Mouse (Mus musculus): ENCODE data around the gene Rpe.

Gene Rpe

DNA sequence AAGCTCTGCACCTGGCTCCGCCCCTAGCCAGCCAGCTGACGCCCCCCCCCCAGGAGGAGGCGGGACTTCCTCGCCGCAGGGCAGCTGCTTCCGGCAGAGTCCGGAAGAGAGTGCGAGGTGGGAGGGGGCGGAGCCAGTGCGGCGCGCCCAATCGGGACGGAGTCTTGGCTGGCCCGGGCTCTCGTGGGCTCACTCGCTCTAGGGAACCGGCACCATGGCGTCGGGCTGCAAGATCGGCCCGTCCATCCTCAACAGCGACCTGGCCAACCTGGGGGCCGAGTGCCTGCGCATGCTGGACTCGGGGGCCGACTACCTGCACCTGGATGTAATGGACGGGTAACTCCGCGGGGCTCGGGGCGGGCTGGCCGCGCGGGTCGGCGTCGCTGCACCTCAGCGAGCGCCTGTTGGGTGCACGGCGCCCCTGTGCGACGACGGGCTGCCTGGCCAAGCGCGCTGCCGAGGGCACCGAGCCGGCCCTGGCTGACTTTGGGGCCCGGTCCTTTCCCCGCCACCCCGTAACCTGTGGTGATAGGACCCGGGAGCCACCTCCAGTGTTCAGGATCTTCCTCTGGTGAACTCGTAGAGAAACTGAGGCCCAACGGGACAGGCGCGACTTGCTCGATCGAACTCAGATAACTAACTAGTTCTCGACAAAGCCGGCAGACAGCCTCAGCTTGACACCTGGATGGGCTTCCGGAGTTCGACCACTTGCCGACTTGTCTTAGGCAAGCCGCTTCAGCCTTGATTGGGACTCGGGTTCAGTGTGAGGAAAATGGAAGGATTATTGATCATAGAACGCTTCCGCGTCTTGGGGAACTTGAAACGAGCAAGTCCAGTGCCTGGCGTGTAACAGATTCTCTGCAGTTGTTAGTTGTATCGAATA is at the start of gene Rpe:
Gene Rpe, plus strand, starts transcription at position 139 of the 883 bp plus-strand sequence.
- DNase-seq (ENCODE audit: low read depth, low spot score) = peak; percentile 95

DNA sequence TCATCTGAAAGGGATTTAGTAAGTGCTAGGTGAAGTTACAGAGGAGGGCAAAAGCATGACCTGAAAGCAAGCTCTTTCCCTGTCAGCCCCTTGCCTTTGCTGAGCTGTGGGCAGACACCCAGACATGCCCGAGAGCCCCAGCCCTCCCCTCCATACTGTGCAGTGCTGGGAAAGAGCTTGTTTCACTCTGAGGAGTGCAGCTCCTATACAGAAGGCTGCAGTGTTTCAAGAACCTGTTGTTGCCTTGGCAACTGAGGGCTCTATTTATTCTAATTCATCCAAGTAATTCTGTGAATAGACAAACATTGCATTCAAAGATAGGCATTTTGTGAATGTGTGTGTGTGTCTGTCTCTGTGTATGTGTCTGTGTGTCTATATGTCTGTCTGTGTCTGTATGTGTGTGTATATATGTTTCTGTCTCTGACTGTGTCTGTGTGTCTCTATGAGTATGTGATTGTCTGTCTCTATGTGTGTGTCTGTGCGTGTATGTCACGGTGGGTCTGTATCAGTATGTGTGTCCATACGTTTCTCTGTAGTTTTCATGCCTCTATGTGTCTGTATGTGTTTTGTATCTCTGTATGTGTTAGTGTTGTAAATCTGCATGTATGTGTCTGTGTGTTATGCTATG is 45.4 kb upstream of the Rpe start:
- DNase-seq (ENCODE audit: low read depth, low spot score) = no peak

DNA sequence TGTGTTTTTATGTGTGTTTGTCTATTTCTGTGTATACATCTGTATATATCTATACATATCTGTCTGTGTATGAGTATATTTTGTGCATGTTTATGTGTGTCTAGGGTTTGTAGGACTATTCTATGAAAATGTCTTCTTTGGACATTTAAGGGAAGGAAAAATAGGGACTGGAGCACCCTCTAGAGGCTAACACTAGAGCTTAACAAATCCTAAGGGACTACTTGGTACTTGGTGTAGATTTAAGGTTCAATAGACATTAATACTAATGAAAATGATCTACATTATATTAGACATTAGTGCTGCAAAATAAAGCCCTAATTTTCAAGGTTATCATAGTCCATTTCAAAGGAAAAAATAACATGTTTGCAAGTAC is 44.9 kb upstream of the Rpe start:
- DNase-seq (ENCODE audit: low read depth, low spot score) = peak; percentile 41

DNA sequence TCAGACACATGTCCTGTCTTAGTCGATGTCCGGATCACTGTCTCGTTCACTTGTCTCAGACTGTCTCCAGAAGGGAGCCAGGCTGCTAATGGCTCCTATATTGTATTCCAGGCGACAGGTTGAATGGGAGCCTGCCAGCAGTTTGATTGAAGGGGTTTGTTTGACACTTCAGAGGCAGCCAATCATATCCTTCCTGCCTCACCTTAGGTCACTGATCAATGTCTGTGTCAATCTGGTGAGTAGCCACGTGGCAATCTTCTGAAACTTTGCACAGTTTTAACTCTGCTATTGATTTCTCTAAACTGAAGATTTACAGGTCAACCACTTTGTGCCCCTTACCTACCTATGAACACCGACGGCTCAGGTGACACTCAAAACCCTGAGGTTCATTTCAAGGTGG is 29.2 kb upstream of the Rpe start:
- no peak for DNase-seq (ENCODE audit: low read depth, low spot score)

DNA sequence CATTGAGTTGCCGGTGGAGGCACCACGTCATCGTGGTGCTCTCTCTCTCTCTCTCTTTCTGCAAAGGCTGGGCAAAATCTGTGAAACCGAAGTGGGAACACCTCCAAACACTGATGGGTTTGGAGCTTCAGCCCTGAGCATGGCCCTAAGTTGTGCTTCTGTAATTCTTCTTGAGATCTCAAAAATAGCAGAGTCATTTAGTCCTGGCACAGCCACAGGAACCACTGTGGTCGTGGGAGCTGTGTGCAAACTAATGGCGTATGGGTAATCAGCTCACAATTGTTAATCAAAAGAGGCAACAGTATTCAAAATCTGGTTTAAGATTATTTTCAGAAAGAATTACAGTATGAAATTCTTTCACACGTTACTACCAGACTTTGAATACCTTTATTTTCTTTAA is 27.8 kb upstream of the Rpe start:
- no peak for DNase-seq (ENCODE audit: low read depth, low spot score)

DNA sequence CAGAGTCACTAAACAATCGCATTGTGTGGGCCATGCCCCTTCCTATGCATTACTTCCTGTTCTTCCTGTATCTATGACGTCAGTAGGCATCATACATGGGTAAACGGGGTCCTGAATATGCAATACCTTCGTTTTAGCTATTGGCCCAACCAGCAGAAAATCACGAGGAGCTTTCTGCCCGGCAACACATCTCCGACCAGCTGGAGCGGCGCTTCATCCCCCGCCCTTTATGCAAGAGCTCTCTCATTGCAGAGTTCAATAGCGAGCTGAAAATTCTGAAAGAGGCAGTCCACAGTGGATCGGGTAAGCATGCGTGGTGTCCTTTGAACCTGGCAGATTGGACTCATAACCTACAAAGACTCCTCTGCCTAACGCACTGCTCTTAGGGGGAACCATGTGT is 22.7 kb upstream of the Rpe start:
- DNase-seq (ENCODE audit: low read depth, low spot score) = no peak

DNA sequence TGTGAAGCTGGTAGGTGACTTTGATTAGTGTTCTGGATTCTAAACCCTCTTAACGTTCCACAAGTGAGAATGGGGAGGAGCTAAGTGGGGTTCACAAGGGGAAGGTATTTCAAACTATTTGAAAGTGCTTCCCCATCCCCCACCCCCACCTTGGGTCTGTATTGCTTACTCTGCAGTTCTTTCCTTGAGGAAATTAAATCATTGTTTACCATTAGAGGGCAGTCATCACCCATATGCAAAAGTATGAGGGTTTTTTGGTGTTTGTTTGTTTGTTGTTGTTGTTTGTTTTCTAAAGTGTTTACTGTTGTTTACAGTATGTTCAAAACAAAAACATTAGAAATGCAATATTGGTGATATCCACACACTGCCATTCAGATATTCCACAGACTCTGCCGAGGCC is 22.0 kb upstream of the Rpe start:
- no peak for DNase-seq (ENCODE audit: low read depth, low spot score)

DNA sequence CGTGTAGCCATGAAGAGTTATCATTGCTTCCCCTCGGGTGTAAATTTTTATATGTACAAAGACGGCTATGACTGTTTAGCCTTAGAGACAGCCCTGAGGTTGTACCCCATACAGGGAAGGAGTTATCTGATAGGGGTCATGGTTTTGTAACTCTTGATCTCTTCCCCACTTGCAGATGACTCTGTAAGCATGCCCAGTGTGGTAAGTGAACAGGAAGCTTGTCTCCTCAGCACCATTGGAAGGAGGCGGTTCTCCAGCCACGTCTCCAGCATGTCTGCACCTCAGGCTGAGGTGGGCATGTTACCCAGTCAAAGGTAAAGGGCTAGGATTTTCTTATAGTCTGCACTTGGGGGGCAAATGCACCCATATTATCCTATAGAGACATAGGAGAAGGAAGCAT is 17.7 kb upstream of the Rpe start:
- DNase-seq (ENCODE audit: low read depth, low spot score) = no peak

DNA sequence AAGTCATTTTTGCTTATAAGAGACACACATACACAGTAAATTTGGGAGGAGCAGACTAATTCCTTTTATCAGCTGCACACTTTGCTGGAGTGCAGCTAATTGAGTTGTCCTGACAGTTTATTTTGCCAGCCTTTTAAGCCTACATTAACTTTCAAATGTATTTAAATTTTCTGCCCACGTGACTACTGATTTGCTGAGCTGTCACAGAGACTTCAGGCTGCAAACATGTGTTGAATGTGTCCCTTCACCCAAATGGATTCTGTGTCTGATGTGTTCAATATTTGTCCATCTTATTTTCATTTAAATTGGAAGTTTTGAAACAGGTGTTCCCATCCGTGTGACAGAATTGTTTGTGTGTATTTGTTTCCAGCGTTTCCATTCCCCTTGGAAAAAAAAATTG is 8.9 kb upstream of the Rpe start:
- no peak for DNase-seq (ENCODE audit: low read depth, low spot score)

DNA sequence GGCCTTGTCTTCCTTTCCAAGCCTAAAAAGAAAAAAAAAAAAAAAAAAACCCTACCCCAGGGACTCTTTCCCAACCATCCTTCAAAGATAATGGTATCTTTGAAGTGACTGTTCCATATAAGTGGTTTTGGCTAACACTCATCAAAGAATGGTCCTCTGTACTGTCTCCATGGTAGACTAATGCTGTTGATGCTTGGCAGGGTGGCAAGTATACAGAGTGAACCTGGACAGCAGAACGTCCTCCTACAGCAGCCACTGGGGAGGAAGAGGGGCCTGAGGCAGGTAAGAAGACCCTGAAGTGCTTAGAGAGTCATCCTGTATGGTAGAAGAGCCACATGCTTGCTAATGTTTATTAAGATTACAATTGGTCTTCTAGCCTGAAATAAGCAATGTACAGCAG is 8.3 kb upstream of the Rpe start:
- DNase-seq (ENCODE audit: low read depth, low spot score) = no peak

DNA sequence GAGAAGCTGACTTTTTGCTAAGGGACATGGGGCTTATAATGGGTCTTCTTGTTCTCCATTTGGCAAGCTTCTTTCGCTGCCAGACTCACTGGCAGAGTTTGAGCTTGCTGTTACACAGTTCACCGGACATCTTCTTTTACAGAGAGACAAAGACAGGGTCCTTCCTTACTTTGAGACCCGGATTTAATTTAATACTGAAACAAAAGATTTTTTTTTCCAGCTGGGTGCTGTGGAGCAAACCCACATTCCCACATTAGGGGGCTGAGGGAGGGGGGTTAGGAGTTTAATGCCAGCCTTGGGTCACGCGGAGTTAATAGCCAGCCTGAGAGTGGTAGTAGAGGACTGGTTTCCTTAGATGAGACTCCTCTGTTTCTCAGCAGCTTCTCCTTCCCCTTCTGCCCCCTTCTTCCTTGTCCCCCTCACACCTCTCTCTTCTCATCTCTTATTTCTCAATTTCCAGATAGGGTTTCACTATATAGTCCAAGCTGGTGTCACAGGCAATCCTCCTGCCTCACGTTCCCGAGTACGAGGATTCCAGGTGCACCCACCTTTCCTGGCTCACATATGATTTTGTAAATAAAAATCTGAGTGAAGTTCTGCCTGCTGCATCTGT is 7.7 kb upstream of the Rpe start:
- no peak for DNase-seq (ENCODE audit: low read depth, low spot score)

DNA sequence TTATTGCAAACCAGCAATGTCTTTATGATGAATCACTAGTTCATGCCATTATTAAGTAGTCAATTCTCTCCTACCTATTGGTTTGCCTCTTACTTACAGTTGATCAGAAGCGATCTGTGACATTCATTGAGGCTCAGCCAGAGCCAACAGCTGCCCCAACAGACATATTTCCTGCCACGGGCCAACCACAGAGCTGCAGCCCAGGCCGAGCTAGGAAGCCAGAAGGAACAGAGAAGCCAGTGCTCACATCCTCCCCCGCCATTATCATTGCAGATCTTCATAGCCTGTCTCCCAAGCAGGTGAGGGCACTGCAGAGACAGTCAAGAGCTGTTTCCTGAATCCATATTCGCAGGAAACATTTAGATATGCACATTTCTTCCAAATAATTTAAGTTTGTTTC is 6.4 kb upstream of the Rpe start:
- no peak for DNase-seq (ENCODE audit: low read depth, low spot score)

DNA sequence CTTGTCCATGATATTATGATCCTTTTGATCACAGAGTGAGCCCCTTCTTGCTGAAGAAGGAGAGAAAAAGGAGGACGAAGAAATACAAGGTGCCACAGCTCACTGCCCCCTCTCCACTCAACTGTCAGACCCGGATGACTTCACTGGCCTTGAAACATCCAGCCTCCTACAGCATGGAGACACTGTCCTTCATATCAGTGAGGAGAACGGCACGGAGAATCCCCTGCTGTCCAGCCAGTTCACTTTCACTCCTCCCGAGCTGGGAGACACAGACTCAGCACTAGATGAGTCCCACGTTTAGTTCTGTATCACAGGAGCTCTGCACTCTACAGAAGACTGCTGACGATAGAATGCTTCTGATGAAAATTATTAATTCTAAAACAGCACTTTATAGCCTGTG is 5.3 kb upstream of the Rpe start:
- DNase-seq (ENCODE audit: low read depth, low spot score) = no peak

DNA sequence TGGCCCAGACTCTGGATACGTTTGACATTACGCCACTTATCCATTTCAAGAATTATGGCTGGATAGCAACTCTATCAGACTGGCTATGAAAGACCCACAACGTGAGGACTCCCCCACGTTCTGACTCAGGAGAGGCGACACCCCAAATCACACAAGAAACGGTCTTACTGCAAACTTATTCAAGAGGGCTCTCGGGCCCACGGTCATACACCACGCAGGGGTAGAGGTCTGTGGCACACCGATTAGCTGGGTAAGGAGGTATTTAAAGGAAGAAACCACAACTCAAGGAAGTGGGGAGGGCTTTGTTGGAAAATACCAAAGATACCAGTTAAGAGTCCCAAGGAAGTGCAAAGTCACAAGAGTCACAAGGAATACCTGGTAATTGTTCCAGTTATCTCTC is 1.0 kb upstream of the Rpe start:
- peak; percentile 87 for DNase-seq (ENCODE audit: low read depth, low spot score)

DNA sequence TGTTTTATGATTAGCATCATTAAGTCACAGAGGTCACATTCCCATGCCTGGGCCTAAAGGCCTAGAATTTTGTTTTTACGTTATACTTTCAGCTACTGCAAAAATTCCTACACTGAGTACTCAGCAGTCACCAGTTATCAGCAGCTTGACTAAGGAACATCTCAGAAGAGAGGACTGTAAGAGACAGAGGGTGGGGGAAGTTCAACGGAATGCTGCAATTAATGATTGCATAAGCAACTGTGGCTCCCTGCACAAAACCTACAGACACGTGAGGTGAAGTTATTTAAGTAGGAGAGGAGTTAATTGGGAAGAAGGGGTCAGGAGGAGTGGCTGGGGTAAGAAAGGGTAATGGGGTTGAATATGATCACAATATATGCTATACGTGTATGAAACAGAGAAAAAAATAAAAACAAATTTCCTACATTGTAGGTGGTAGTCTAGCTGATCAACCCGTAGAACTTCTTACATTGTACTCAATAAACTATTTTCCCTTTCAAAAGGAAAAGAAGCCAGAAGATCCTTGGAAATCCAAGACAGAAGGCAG is 410 bp upstream of the Rpe start:
- peak; percentile 75 for DNase-seq (ENCODE audit: low read depth, low spot score)

DNA sequence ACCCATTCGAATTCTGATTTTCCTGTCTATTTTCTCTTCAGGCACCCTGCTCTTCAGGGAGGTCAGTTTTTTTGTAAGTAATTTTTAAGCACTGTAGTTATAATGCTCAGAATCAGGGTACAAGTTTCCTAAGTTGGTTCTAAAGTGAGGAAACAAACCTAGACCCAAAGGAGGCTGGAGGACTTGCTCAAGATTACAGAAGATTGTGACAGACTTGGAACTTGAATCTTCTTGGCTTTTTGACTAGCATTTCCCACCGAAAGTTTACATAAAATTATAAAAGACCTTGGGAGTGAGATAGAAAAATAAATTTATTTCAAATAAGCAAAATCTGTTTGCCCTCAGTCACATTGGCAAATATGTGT is 927 bp downstream of the Rpe start:
- DNase-seq (ENCODE audit: low read depth, low spot score) = no peak

DNA sequence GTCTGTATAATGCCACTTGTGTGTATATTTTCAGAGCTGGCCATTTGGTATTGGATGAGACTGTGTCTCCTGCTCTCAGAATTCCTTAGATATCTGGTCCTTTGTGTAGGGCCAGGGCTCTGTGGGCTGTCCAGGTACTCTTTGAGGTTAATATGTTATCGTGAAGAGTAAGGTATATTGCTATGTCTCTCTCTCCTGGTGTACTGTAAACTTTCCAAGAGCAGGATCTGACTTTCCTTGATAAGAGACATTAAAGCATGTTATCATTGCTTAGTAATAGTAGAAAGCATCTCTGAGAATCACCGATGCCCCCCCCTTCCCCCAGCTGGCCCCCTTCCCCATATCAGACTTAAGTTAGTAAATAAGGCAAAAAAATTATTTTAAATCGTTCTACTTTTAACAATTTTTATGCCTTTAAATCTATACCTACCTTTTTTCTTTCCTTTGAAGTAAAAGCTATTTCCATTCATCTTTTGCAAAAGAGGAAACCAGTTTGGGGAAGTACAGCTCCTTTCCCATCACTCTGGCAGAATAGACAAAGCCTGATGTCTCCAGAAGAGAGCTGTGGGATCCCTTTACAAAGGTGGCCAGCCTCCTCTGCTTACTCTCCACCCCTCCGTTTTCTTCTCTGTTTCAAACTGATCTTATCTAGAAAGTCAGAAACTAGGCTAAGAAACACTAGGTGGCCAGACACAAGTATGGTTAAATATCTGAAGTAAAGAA is 2.2 kb downstream of the Rpe start:
- no peak for DNase-seq (ENCODE audit: low read depth, low spot score)

DNA sequence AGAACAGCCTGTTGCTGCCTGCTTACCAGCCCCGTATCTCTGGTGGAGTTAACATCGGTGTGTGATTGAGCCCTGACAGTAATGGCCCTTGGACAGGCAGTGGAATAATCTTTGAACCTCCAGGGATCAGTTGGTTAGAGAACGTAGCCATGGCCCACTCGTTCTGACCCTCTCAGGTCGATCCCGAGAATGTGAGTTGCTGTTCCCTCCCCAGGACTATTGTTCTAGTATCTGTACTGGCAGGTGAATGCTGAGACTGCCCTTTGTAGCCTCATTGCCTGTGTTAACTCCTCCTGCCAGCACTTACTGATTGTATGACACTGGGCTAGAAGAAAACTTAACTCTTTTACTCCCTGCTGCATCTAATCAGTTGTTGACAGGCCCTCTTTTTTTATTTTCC is 3.9 kb downstream of the Rpe start:
- DNase-seq (ENCODE audit: low read depth, low spot score) = no peak

DNA sequence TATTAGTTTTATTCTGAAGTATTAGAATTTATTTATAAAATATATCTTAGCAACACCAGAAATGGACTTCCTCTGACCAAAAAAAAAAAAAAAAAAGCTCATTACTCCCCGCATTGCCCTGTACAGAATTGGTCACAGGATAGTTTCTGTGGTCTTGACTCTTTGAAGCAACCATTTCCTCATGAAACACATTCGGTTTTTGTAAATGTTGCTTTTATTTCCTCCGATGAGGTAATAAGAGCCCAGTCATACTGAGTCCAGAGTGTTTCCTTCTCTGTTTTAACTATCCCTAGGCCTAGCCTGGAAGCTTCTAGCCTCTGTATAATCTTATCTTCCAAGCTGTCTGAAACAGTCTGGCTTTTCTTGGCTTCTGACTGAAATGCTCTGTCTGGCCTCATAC is 12.2 kb downstream of the Rpe start:
- DNase-seq (ENCODE audit: low read depth, low spot score) = no peak

DNA sequence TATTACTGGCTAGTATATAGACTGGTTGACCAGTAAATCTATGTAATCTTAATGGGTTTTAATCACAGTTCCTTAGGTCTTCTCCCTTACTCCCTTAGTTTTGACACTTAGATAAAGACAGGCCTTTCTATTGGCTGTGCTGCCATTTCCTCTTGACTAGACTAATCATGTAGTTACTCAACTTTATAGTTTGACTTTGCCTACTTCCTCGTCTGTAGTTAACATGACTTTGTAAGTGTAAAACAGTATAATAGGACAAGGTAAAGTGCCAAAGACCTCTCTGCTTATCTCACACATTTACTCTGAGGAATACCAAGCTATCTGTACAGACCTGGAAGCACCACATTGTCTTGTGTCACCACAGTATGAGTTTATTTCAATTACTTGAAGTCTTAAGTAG is 29.9 kb downstream of the Rpe start:
- no peak for DNase-seq (ENCODE audit: low read depth, low spot score)

DNA sequence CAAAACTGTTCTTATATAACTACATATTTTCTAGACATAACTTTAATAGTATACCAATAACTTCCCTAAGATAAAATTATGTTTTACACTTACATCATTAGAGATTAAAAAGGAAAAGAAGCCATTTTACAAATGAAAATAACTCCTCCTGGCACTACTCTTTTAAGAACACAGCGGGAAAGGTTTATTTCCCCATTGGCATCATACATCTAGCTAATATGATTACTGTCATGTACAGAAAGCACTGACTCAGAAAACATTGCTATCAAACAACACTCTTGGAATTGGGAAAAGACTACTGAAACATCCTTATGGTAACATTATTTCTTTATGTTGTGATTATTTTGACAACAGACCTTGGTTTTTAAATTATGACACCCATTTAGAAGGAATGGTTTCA is 68.1 kb downstream of the Rpe start:
- no peak for DNase-seq (ENCODE audit: low read depth, low spot score)

Data from ES-CJ7 (cell line).